ENCODE assay signal across 28 mouse cellular contexts in the genomic region with DNA sequence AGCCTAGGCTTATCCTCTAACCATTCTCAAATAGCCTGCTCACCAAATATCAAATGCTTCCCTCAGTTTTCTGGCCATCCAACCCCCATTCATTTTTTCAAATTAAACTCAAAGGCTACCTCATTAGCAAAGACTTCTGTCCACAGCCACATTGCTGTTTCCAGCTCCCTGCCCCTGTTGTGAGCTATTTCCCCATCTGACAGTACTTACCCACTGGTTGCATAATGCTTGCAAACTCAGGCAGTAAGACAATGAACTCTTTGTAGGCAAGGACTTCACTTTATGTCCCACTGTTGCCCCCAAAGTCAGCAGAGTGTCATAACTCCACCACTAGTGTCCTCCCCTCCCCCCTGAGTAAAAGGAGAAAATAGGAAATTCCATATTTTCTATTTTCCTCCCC.
DNase-seq lines count a peak whose midpoint lies in the region; ATAC-seq and TF ChIP-seq lines count a peak whose summit lies in the region.
"Had no signal": no experiment of that assay in that cellular context is flagged by ENCODE, and none has a peak within 500 bp of the region (broad histone marks: within the 10 kb centered on the region; RNA-seq: fewer than 3 reads in every experiment).

No protein-coding gene starts in this region.

- no peaks in the 10 kb centered on the region for H3K27me3 ChIP-seq in hindbrain, postnatal 0 days (ENCODE audit: insufficient read depth, low read length)
- no peaks in the 10 kb centered on the region for H3K27me3 ChIP-seq in hindbrain, embryonic 16.5 days (replicated peaks; ENCODE audit: control insufficient read depth, insufficient read depth, low read length)
- H3K27me3 ChIP-seq: CH12.LX; embryonic facial prominence, embryonic 12.5 days; heart, embryonic 13.5 days; neural tube, embryonic 13.5 days; Patski; stomach, embryonic 15.5 days had no signal

- TF ChIP-seq CTCF in hindbrain, postnatal 0 days (IDR thresholded peaks at IDR 0.05; ENCODE audit: low read depth): 0 out of 2 replicates have a peak, but pooled peaks have one; percentile 8

- no peaks in the 10 kb centered on the region for H3K4me1 ChIP-seq in hindbrain, postnatal 0 days (ENCODE audit: insufficient read depth, low read length)
- no peaks in the 10 kb centered on the region for H3K4me1 ChIP-seq in hindbrain, embryonic 16.5 days (ENCODE audit: control insufficient read depth, insufficient read depth, low read depth, low read length)
- H3K4me1 ChIP-seq: embryonic facial prominence, embryonic 12.5 days; stomach, embryonic 15.5 days had no signal

- H3K9ac ChIP-seq in hindbrain, postnatal 0 days (replicated peaks; ENCODE audit: low read length): no peak overlapping the region
- no peak overlapping the region for H3K9ac ChIP-seq in hindbrain, embryonic 16.5 days (ENCODE audit: low read depth, low read length)
- H3K9ac ChIP-seq: embryonic facial prominence, embryonic 12.5 days; heart, embryonic 13.5 days; limb, embryonic 13.5 days; neural tube, embryonic 13.5 days; stomach, embryonic 15.5 days had no signal

- no peak overlapping the region for H3K4me3 ChIP-seq in hindbrain, postnatal 0 days (ENCODE audit: low read length)
- H3K4me3 ChIP-seq in hindbrain, embryonic 16.5 days (ENCODE audit: low read length): no peak overlapping the region
- H3K4me3 ChIP-seq: embryonic facial prominence, embryonic 12.5 days; heart, embryonic 13.5 days; left cerebral cortex, adult 2 months; limb, embryonic 13.5 days; neural tube, embryonic 13.5 days; stomach, embryonic 15.5 days had no signal

- no peak overlapping the region for H3K4me2 ChIP-seq in hindbrain, postnatal 0 days (ENCODE audit: low read depth, low read length)
- H3K4me2 ChIP-seq in hindbrain, embryonic 16.5 days (ENCODE audit: low read length): no peak overlapping the region
- H3K4me2 ChIP-seq: embryonic facial prominence, embryonic 12.5 days; heart, embryonic 13.5 days; limb, embryonic 13.5 days; liver, embryonic 11.5 days; neural tube, embryonic 13.5 days; stomach, embryonic 15.5 days had no signal

- H3K9me3 ChIP-seq in hindbrain, postnatal 0 days (ENCODE audit: low read length): no peaks in the 10 kb centered on the region
- H3K9me3 ChIP-seq in hindbrain, embryonic 16.5 days (ENCODE audit: control insufficient read depth, low read length): no peaks in the 10 kb centered on the region
- H3K9me3 ChIP-seq: embryonic facial prominence, embryonic 12.5 days; heart, embryonic 13.5 days; limb, embryonic 13.5 days; neural tube, embryonic 13.5 days; stomach, embryonic 15.5 days had no signal

- no peak for ATAC-seq in hindbrain, postnatal 0 days
- ATAC-seq in hindbrain, embryonic 16.5 days: no peak
- no peak for ATAC-seq in monocyte, adult 5-6 weeks (replicated peaks; ENCODE audit: insufficient number of reproducible peaks, low FRiP score, low TSS enrichment, poor library complexity, severe bottlenecking)
- ATAC-seq: forebrain, embryonic 16.5 days; Patski had no signal

- DNase-seq in hindbrain, postnatal 0 days (ENCODE audit: low spot score): peak; percentile 27
- peak; percentile 17 for DNase-seq in 3T3-L1 (ENCODE audit: low read depth, low spot score)
- DNase-seq in Muller cell, postnatal 12 days (ENCODE audit: inconsistent ontology term): peak; percentile 85
- peak; percentile 13 for DNase-seq in forelimb bud, embryonic 11.5 days (ENCODE audit: low read depth, low spot score)
- no peak for DNase-seq in kidney, adult 11 months
- DNase-seq in kidney, adult 18-20 months: no peak
- DNase-seq: adrenal gland, postnatal 14 days; cerebellum, adult 11-12 months; cerebellum, adult 9-11 months; heart, postnatal 10 days; kidney, adult 2 months; kidney, postnatal 36 days; midbrain, embryonic 14.5 days; right cerebral cortex, postnatal 25 days; thymus, postnatal 14 days had no signal

- H3K36me3 ChIP-seq in hindbrain, postnatal 0 days (ENCODE audit: insufficient read depth, low read length): no peaks in the 10 kb centered on the region
- no peaks in the 10 kb centered on the region for H3K36me3 ChIP-seq in hindbrain, embryonic 16.5 days (ENCODE audit: control insufficient read depth, insufficient read depth, low read length)
- H3K36me3 ChIP-seq: embryonic facial prominence, embryonic 12.5 days; heart, embryonic 13.5 days; limb, embryonic 13.5 days; neural tube, embryonic 13.5 days; stomach, embryonic 15.5 days had no signal

- no peak overlapping the region for H3K27ac ChIP-seq in hindbrain, postnatal 0 days
- no peak overlapping the region for H3K27ac ChIP-seq in hindbrain, embryonic 16.5 days (ENCODE audit: low read depth, low read length)
- H3K27ac ChIP-seq: embryonic facial prominence, embryonic 12.5 days; heart, embryonic 13.5 days; left cerebral cortex, adult 2 months; limb, embryonic 13.5 days; macrophage; neural tube, embryonic 13.5 days; stomach, embryonic 15.5 days had no signal

Comparison
In these comparisons a context has a peak if more than half of its experiments do, and no peak if none do; other contexts are left out.
1. DNase-seq: peak in hindbrain, postnatal 0 days (single experiment), 3T3-L1 (single experiment), Muller cell, postnatal 12 days (single experiment) and forelimb bud, embryonic 11.5 days (single experiment); none in kidney, adult 11 months (single experiment) and kidney, adult 18-20 months (single experiment).